Mouse (Mus musculus): ENCODE data around the gene Eif2s3x.

DNA sequence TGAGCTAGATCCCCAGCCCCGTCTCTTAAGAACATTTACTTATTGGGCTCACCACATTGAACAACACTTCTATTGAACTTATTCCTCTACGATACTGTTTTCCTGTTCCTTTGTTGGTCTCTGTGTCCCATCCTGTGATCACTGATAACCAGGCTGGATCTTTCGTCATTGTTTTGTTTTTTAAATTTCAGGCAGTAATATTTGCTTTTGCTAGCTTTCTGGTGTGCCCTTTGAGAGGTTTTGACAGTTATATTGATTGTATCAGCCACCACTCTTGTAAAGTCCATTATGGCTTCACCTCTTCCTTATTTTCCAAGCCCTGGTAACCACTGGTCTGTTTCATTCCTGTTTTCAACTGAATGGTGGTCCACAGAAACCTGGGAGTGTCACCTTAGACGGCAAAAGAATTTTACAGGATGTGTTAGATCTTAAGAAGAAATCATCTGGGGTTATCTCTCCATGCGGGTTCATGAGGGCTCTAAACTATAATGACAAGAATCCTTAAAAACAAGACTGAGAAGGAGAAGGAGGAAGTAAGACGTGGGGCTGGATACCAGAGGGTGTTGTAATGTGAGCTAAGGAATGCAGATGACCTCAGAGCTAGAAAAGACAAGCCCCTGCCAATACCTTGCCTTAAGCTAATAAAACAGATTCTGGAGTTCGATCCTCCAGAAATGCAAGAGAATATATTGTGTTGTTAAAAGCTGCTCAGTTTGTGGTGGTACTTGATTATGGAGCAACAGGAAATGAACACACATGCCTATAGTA, 70.5 kb downstream of the Eif2s3x start:
- TF ChIP-seq CTCF (IDR thresholded peaks at IDR 0.05; ENCODE audit: extremely low read depth, insufficient read depth, low read length) (no peak), POLR2A (IDR thresholded peaks at IDR 0.05; ENCODE audit: extremely low read depth, insufficient read depth, low read length) (no peak)
